Mouse (Mus musculus) liver, embryonic 14.5 days (tissue): Measurements from ENCODE around the gene Arhgap10. TPM values are rescaled to one million over a fixed set of nuclear protein-coding genes. Genes with fewer than 3 reads are reported as not detected.

Source experiments
- ATAC-seq: fragments of 200-750 bp; cut with Nextera tagmentation; 2 replicates; pipeline ENCODE4 v1.8.0; 2017; ENCODE audit warnings: moderate number of reproducible peaks, mild to moderate bottlenecking, moderate library complexity; ENCODE audit not compliant: insufficient read depth
- DNase-seq, 3 experiments: peaks; one replicate each; pipeline ENCODE4 v3.0.0-alpha.2; 2012 to 2013; ENCODE audit warnings: low read depth in 3 of 3, low spot score in 3 of 3
- H3K27ac ChIP-seq: fragments of 300-500 bp; sonication (generic); 2 replicates; pipeline ENCODE4 v1.5.1; 2014; ENCODE audit warnings: moderate library complexity, mild to moderate bottlenecking, control low read depth, inconsistent platforms
- H3K27me3 ChIP-seq: fragments of 300-500 bp; sonication (generic); 2 replicates; pipeline ENCODE4 v1.6.1; 2014; ENCODE audit warnings: mild to moderate bottlenecking, low read length, moderate library complexity; ENCODE audit not compliant: control insufficient read depth, insufficient read depth
- H3K36me3 ChIP-seq: fragments of 300-500 bp; sonication (generic); replicated peaks from 2 replicates; pipeline ENCODE4 v1.6.1; 2014; ENCODE audit warnings: low read depth; ENCODE audit not compliant: control insufficient read depth, insufficient read depth
- H3K4me1 ChIP-seq, 2 experiments: fragments of 200-500 bp in 1 of 2; fragments of 300-500 bp in 1 of 2; sonication (generic) in 1 of 2; replicated peaks; 2 replicates each; pipeline ENCODE4 v1.6.1; 2012 to 2014; ENCODE audit warnings: antibody characterized with exemption in 1 of 2, inconsistent platforms in 1 of 2, low read length in 1 of 2; ENCODE audit not compliant: control insufficient read depth in 2 of 2, insufficient read depth in 2 of 2
- H3K4me2 ChIP-seq: fragments of 300-500 bp; sonication (generic); 2 replicates; pipeline ENCODE4 v1.6.1; 2014; ENCODE audit warnings: low read depth, mild to moderate bottlenecking, control low read depth, moderate library complexity
- H3K4me3 ChIP-seq, 2 experiments: fragments of 200-500 bp in 1 of 2; fragments of 300-500 bp in 1 of 2; sonication (generic) in 1 of 2; 2 replicates each; pipeline ENCODE4 v1.5.1; 2012 to 2014; ENCODE audit warnings: low read depth in 2 of 2, low read length in 2 of 2, mild to moderate bottlenecking in 2 of 2, control low read depth in 1 of 2, inconsistent platforms in 1 of 2, moderate library complexity in 1 of 2; ENCODE audit not compliant: insufficient read depth in 1 of 2
- H3K9ac ChIP-seq: fragments of 300-500 bp; sonication (generic); replicated peaks from 2 replicates; pipeline ENCODE4 v1.6.1; 2014; ENCODE audit warnings: mild to moderate bottlenecking, control low read depth, moderate library complexity
- H3K9me3 ChIP-seq: fragments of 300-500 bp; sonication (generic); 2 replicates; pipeline ENCODE4 v1.6.1; 2016; ENCODE audit warnings: low read length, mixed read lengths; ENCODE audit not compliant: control insufficient read depth
- CTCF ChIP-seq: IDR thresholded peaks from 2 replicates; pipeline ENCODE4 v1.5.1; 2016; ENCODE audit warnings: antibody characterized with exemption, low read depth, control low read depth
- EP300 ChIP-seq: IDR thresholded peaks from 2 replicates; pipeline ENCODE4 v1.6.1; 2016; ENCODE audit warnings: antibody characterized with exemption, low read depth
- WGBS: fragments of 180-500 bp; shearing (Covaris S2); extraction: QIAGEN DNeasy Blood & Tissue Kit; methylation state at CpG from one replicate; pipeline ENCODE4 v1.1.7; 2014; ENCODE audit not compliant: insufficient replicate concordance; 5-methylcytosine and 5-hydroxymethylcytosine counted together
- polyA plus RNA-seq, 2 experiments: library from polyadenylated mRNA; depleted of rRNA in 1 of 2; stranded (reverse) in 1 of 2; unstranded in 1 of 2; fragments of >200 nt; fragmentation: Nextera tagmentation in 1 of 2; extraction: Ambion mirVana in 1 of 2; gene quantifications; 2 replicates each; pipeline versions ENCODE4 v1.2.1 to v1.2.3; 2012 to 2014

Arhgap10 gene
- polyA plus RNA-seq, 2 experiments, result 4.6 TPM

GRCm38 (mm10) chr8:77354189-77354588 lies 163.6 kb downstream of the Arhgap10 start:
- Histone ChIP-seq H3K36me3 (no peaks in the 10 kb centered on the region), H3K4me2 (no peak overlapping the region), H3K27ac (no peak overlapping the region), H3K9me3 (no peaks in the 10 kb centered on the region), H3K9ac (no peak overlapping the region), H3K4me1 (no peaks in the 10 kb centered on the region), H3K27me3 (no peaks in the 10 kb centered on the region), H3K4me3 (no peak overlapping the region)
- no peak for TF ChIP-seq EP300
- TF ChIP-seq CTCF, result no peak
- WGBS, result 68% methylated on average over 1 of the region's 1 CpGs
- DNase-seq, result no peak
- no peak for ATAC-seq

- 81% methylated on average over 9 of the region's 9 CpGs for WGBS
- Histone ChIP-seq H3K4me3 (no peak overlapping the region), H3K4me1 (no peaks in the 10 kb centered on the region), H3K9me3 (no peaks in the 10 kb centered on the region), H3K4me2 (no peak overlapping the region), H3K27ac (no peak overlapping the region), H3K36me3 (no peaks in the 10 kb centered on the region), H3K27me3 (no peaks in the 10 kb centered on the region), H3K9ac (no peak overlapping the region)
- TF ChIP-seq CTCF (no peak), EP300 (no peak)
- no peak for DNase-seq
- ATAC-seq, result no peak
Measured at GRCm38 (mm10) chr8:77351177-77351860, 166.4 kb downstream of the Arhgap10 start.

GRCm38 (mm10) chr8:77350121-77350777 lies 167.5 kb downstream of the Arhgap10 start:
- Histone ChIP-seq H3K27ac (no peak overlapping the region), H3K27me3 (no peaks in the 10 kb centered on the region), H3K9ac (no peak overlapping the region), H3K9me3 (no peaks in the 10 kb centered on the region), H3K4me3 (no peak overlapping the region), H3K4me1 (no peaks in the 10 kb centered on the region), H3K4me2 (no peak overlapping the region), H3K36me3 (no peaks in the 10 kb centered on the region)
- no peak for TF ChIP-seq EP300
- no peak for TF ChIP-seq CTCF
- no peak for DNase-seq
- WGBS, result 61% methylated on average over 4 of the region's 4 CpGs
- ATAC-seq, result no peak

- no peaks in the 10 kb centered on the region for H3K9me3 ChIP-seq
- no peaks in the 10 kb centered on the region for H3K4me1 ChIP-seq
- H3K4me3 ChIP-seq, result no peak overlapping the region
- no peak overlapping the region for H3K4me2 ChIP-seq
- H3K27me3 ChIP-seq, result no peaks in the 10 kb centered on the region
- WGBS, result 75% methylated on average over 6 of the region's 6 CpGs
- no peak for TF ChIP-seq CTCF
- TF ChIP-seq EP300, result no peak
- H3K27ac ChIP-seq, result no peak overlapping the region
- ATAC-seq (no peak), DNase-seq (no peak)
- no peak overlapping the region for H3K9ac ChIP-seq
- H3K36me3 ChIP-seq, result no peaks in the 10 kb centered on the region
Measured at GRCm38 (mm10) chr8:77343916-77344315, 173.8 kb downstream of the Arhgap10 start.

- H3K9ac ChIP-seq, result no peak overlapping the region
- H3K4me3 ChIP-seq, result no peak overlapping the region
- H3K9me3 ChIP-seq, result no peaks in the 10 kb centered on the region
- DNase-seq (no peak), ATAC-seq (no peak)
- no peak overlapping the region for H3K27ac ChIP-seq
- H3K4me2 ChIP-seq, result no peak overlapping the region
- no peaks in the 10 kb centered on the region for H3K27me3 ChIP-seq
- TF ChIP-seq CTCF (no peak), EP300 (no peak)
- H3K4me1 ChIP-seq, result no peaks in the 10 kb centered on the region
- WGBS, result 80% methylated on average over 3 of the region's 3 CpGs
- H3K36me3 ChIP-seq, result no peaks in the 10 kb centered on the region
Measured at GRCm38 (mm10) chr8:77343335-77343734, 174.4 kb downstream of the Arhgap10 start.
